Mouse (Mus musculus): ENCODE measurements around the gene Zfp169. TPM values are rescaled to one million over a fixed set of nuclear protein-coding genes. Genes with fewer than 3 reads are reported as not detected.

Zfp169 gene
- total and polyA plus RNA-seq, 2 experiments from 2014 or later: 4.0 to 36.6 TPM

DNA sequence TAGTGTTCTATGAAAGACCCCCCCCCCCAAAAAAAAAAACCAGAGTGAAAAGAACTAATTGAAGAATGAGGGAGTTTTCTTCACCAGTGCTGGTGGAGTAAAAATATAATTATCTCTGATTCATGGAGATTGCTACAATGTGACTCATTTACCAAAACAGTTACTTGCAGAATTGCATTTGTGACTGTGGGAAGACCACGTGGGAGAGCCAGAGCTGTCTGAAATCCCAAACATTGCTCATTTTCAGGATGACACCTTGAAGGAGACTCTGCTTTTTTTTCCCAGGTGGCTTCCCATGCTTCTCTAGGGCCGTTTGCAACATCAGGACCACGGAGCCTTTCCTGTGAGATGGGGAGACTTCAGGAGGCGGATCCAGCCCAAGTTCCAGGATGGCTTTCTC, 65.1 kb downstream of the Zfp169 start:
- H3K27ac ChIP-seq (ENCODE audit: low read depth, low read length): no peak overlapping the region
- 56% methylated on average over 4 of the region's 4 CpGs for WGBS
- no peaks in the 10 kb centered on the region for H3K36me3 ChIP-seq (ENCODE audit: insufficient read depth)
- H3K27me3 ChIP-seq (ENCODE audit: insufficient read depth, low read length): no peaks in the 10 kb centered on the region
- H3K9me3 ChIP-seq (ENCODE audit: low read length): no peaks in the 10 kb centered on the region
- ATAC-seq: no peak
- H3K4me3 ChIP-seq (ENCODE audit: low read depth, low read length): no peak overlapping the region
- no peaks in the 10 kb centered on the region for H3K4me1 ChIP-seq (ENCODE audit: insufficient read depth)
- H3K4me2 ChIP-seq (ENCODE audit: low read depth): no peak overlapping the region
- H3K9ac ChIP-seq: no peak overlapping the region
- no peak for DNase-seq
- TF ChIP-seq CTCF (IDR thresholded peaks at IDR 0.05; ENCODE audit: low read depth): no peak

DNA sequence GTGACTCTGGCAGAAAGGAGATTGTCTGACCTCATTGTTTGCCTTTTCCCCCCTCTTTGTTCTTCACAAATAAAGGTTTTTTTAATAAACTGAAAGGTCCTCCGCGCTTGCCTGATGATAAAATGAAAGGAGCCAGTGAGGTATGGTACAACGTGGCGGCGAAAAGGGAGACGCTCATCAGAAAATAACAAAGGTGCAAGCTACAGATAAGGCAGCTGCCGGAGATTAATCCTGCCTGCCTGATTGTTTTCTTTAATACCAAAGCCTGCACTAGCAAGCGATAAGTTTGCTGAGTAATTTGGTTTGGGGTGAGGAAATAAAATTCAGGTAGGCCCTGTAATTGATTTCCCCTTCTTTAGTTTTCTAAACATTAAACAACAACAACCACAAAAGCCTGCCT, 69.3 kb downstream of the Zfp169 start:
- 24% methylated on average over 8 of the region's 8 CpGs for WGBS
- Histone ChIP-seq H3K27ac (ENCODE audit: low read depth, low read length) (no peak overlapping the region), H3K27me3 (ENCODE audit: insufficient read depth, low read length) (no peaks in the 10 kb centered on the region), H3K36me3 (ENCODE audit: insufficient read depth) (no peaks in the 10 kb centered on the region), H3K4me1 (ENCODE audit: insufficient read depth) (no peaks in the 10 kb centered on the region), H3K9ac (no peak overlapping the region), H3K4me3 (ENCODE audit: low read depth, low read length) (no peak overlapping the region), H3K4me2 (ENCODE audit: low read depth) (no peak overlapping the region), H3K9me3 (ENCODE audit: low read length) (no peaks in the 10 kb centered on the region)
- no peak for ATAC-seq
- no peak for DNase-seq
- TF ChIP-seq CTCF (IDR thresholded peaks at IDR 0.05; ENCODE audit: low read depth): no peak

DNA sequence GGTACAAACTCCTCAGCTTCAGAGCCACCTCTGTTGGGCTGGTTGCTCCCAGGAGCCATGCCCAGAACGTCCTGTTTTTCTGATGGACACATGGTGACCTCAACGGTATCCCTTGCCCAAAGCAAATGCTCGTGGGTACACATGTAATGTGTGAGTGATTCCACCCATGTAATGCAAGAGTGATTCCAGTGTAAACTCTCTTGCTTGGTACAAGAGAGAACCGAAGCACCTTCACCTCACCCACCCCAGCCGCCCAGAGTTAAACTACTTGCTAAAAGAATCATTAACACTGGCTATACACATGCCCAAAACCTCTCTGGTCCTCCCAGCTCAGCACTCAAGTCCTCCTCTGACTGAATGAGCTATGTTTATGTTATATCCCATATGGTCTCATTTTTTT, 74.9 kb downstream of the Zfp169 start:
- WGBS: 88% methylated on average over 5 of the region's 5 CpGs
- Histone ChIP-seq H3K4me2 (ENCODE audit: low read depth) (no peak overlapping the region), H3K4me3 (ENCODE audit: low read depth, low read length) (no peak overlapping the region), H3K4me1 (ENCODE audit: insufficient read depth) (no peaks in the 10 kb centered on the region), H3K36me3 (ENCODE audit: insufficient read depth) (no peaks in the 10 kb centered on the region), H3K9ac (no peak overlapping the region), H3K27ac (ENCODE audit: low read depth, low read length) (no peak overlapping the region), H3K27me3 (ENCODE audit: insufficient read depth, low read length) (no peaks in the 10 kb centered on the region), H3K9me3 (ENCODE audit: low read length) (no peaks in the 10 kb centered on the region)
- no peak for TF ChIP-seq CTCF (IDR thresholded peaks at IDR 0.05; ENCODE audit: low read depth)
- no peak for ATAC-seq
- no peak for DNase-seq

MicroRNAs within 50 kb of the gene (microRNA counts, 519-probe panel; counts per million panel counts)
- microRNA mmu-let-7a (7,862 counts per million, percentile 96 among the panel's probes with 10 or more counts), microRNA mmu-let-7d (7,476 counts per million, percentile 94 among the panel's probes with 10 or more counts), microRNA mmu-let-7f (6,798 counts per million, percentile 91 among the panel's probes with 10 or more counts)

Small RNA genes lying within 50 kb of the gene (microRNA-seq; reads per million reads assigned to microRNA genes)
- gene Gm24111 (0 reads per million in 2 experiments), gene Mirlet7a-1 (218 to 359 reads per million in 2 experiments), gene Mirlet7d (9,832 to 13,605 reads per million in 2 experiments), gene Mirlet7f-1 (0 reads per million in 2 experiments)

Other genes starting within 250 kb of the Zfp169 start
- gene A830005F24Rik, start 119 bp upstream of the Zfp169 start, total RNA-seq (2014; rRNA removed): 0.67 and 0.85 TPM in 2 replicates
- 0.93 and 2.6 TPM in 2 replicates for gene A830005F24Rik, start 119 bp upstream of the Zfp169 start, polyA plus RNA-seq (2015; fragmentation: Nextera tagmentation; extraction: Ambion mirVana)
- 19.5 and 36.4 TPM in 2 replicates for gene Ptpdc1, start 112.2 kb upstream of the Zfp169 start, total RNA-seq (2014; rRNA removed)
- gene Ptpdc1, start 112.2 kb upstream of the Zfp169 start, polyA plus RNA-seq (2015; fragmentation: Nextera tagmentation; extraction: Ambion mirVana): 8.5 and 12.4 TPM in 2 replicates
- not detected in 2 replicates for gene Barx1, start 149.5 kb upstream of the Zfp169 start, total RNA-seq (2014; rRNA removed)
- not detected in 2 replicates for gene Barx1, start 149.5 kb upstream of the Zfp169 start, polyA plus RNA-seq (2015; fragmentation: Nextera tagmentation; extraction: Ambion mirVana)